Mouse (Mus musculus) heart, postnatal 0 days (tissue): ENCODE measurements at regions not wholly inside any gene's neighbourhood (a gene's known extent, or its start where the extent isn't known, plus 50 kb on each side); places are given as distances from the start of the nearest gene placed in this dataset.

Experiments
- CTCF ChIP-seq: IDR thresholded peaks from 2 replicates; pipeline ENCODE4 v1.5.1; 2016; ENCODE audit warnings: antibody characterized with exemption, control low read depth, low read depth
- EP300 ChIP-seq: IDR thresholded peaks from 2 replicates; pipeline ENCODE4 v1.6.1; 2016; ENCODE audit warnings: antibody characterized with exemption, low read depth

DNA sequence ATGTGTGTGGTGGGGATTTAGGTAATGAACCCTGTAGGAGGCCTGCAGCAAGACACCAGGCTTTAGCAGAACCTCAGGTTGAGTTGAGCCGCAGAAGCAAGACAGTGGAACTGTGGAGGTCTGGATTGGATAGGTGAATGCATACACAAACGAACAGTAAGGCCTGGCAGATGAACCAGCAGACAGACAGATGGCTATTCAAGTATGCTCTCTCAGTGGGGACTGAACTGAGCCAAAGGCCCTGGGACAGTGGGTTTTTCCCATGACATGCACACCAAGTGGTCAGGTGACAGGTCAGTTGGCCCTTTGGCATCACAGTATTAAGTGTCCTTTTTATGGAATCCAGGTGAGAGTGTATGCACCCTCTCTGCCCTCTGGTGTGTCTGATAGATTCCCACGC lies 229.7 kb upstream of the Srek1ip1 start:
- TF ChIP-seq EP300 (no peak), CTCF (no peak)
